Mouse (Mus musculus): Measurements from ENCODE around the gene Katna1. TPM values are rescaled to one million over a fixed set of nuclear protein-coding genes. Genes with fewer than 3 reads are reported as not detected.

The Katna1 gene
- polyA plus RNA-seq (2015; fragmentation: Nextera tagmentation; extraction: Ambion mirVana): 29.4 and 37.7 TPM in 2 replicates

DNA sequence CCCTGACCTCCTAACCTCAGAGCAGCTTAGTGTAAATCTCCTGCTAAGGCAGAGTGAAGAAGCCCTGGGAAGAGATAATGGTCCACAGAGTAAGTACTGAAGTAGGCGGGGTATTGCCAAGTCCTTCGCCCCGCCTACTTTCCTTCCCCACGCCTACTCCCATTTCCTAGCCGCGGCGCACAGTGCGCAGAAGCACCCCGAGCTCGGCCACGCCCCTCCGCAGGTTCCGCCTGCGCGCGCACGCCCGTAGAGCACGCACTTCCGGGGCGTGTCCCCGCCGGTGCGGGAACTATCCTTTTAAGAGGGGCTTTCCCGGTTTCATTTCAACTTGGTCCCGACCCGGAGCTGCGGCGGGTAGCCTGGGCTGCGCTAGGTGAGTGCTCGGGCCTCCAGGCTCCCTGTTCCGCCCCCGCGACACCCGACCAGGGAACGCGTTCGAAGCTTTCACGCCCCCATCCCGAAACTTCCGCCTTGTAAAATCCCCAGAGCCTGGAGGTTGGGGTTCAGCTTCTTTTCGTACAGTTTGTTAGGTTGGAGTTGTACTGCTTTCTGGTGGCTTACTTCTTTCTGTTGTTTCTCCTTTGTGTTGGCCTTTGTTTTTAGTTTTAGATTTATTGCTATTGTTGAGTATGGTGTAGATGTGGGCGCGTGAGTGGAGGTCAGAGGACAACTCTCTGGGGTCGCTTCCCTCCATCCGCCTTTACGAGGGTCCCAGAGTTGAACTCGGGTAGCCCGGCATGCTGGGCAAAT lies at the start of gene Katna1:
Katna1 (plus strand) TSS at position 250 of the 750 bp plus-strand sequence.

DNA sequence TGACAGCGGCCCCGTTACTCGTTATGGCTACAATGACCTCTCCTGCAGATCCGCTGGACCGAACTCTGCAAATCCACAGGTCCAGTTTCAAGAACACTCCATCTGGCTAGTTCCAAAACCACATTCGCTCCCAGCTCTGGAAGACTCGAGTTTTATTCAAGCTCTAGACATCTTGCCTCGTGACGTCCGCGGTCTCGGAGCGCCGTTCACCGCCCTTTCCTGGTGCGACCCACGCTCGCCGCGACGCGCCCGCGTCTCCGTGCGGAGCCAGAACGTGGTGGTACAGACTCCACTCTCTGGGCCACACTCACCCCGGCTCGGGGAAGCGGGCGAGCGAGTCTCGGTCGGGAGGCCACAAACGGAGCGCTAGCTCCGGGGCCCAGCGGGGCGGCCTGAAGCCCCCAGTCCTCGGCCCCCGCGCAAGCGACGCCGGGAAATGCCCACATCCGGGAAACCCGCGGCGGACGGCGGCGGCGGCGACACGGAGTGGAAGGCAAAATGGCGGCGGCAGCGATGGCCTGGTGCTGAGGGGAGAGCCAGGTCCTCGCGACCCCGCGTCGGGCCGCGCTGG lies 45.0 kb upstream of the Katna1 start, which contains the start of the genes Pcmt1 and Lats1:
Pcmt1 (minus strand) TSS at position 406 of the 571 bp plus-strand sequence.
Lats1 (plus strand) TSS at position 484 of the 571 bp plus-strand sequence.

DNA sequence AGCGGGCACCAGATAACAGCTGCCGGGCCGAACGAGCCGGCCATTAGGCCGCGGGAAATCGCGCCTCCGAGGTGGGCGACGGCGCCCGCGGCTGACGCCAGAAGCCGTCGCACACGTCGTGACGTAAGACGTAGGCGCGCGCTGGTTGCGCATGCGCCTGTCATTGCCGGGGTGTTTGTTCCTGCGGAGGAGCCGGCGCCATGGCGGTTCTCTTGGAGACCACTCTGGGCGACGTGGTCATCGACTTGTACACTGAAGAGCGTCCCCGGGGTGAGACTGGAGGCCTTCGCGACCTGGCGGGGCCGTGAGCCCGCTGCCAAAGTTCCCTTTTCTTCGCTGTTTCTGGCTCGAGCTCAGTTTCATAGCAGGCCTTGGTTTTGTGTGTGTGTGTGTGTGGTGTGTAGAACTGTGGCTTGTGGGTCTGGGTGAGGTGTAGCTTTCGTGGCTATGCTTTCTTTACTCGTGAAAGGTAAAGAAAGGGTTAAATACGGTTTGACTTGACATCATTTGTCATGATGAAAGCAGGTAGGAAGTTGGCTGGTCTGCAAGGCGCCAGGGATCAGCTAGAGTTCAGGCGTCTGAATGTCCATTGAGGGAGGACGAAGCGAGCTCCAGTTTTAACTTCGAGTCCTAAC lies 67.1 kb downstream of the Katna1 start, which contains the start of the genes Ginm1 and Ppil4:
Ginm1 (minus strand) TSS at position 74 of the 635 bp plus-strand sequence.
Ppil4 (plus strand) TSS at position 141 of the 635 bp plus-strand sequence.

Other genes starting within 250 kb of the Katna1 start
- 17.4 and 27.1 TPM in 2 replicates for gene Lrp11, start 136.2 kb upstream of the Katna1 start, polyA plus RNA-seq (2015; fragmentation: Nextera tagmentation; extraction: Ambion mirVana)
- gene Nup43, start 58.5 kb upstream of the Katna1 start, polyA plus RNA-seq (2015; fragmentation: Nextera tagmentation; extraction: Ambion mirVana): 24.4 and 27.2 TPM in 2 replicates
- 98.4 and 112 TPM in 2 replicates for gene Pcmt1, start 44.9 kb upstream of the Katna1 start, polyA plus RNA-seq (2015; fragmentation: Nextera tagmentation; extraction: Ambion mirVana)
- 4.7 and 4.8 TPM in 2 replicates for gene Lats1, start 44.8 kb upstream of the Katna1 start, polyA plus RNA-seq (2015; fragmentation: Nextera tagmentation; extraction: Ambion mirVana)
- 205 and 321 TPM in 2 replicates for gene Ginm1, start 66.8 kb downstream of the Katna1 start, polyA plus RNA-seq (2015; fragmentation: Nextera tagmentation; extraction: Ambion mirVana)
- gene Ppil4, start 66.9 kb downstream of the Katna1 start, polyA plus RNA-seq (2015; fragmentation: Nextera tagmentation; extraction: Ambion mirVana): 19.2 and 26.1 TPM in 2 replicates
- gene Zc3h12d, start 106.5 kb downstream of the Katna1 start, polyA plus RNA-seq (2015; fragmentation: Nextera tagmentation; extraction: Ambion mirVana): 0.08 and 0.12 TPM in 2 replicates
- gene Tab2, start 230.2 kb downstream of the Katna1 start, polyA plus RNA-seq (2015; fragmentation: Nextera tagmentation; extraction: Ambion mirVana): 11.9 and 12.3 TPM in 2 replicates